Mouse (Mus musculus) kidney, adult 9 months (tissue): ENCODE measurements around the gene Rbfox2.
A peak's percentile ranks its signal among the peaks of the same experiment; 100 is the strongest.
"Not testable (repeated sequence)": the region's sequence is repeated elsewhere in the genome, so short reads cannot be mapped to it uniquely, and the experiment has no call there.

Source experiments
- DNase-seq: peaks from one replicate; pipeline ENCODE4 v3.0.0; 2022

Rbfox2 gene

DNA sequence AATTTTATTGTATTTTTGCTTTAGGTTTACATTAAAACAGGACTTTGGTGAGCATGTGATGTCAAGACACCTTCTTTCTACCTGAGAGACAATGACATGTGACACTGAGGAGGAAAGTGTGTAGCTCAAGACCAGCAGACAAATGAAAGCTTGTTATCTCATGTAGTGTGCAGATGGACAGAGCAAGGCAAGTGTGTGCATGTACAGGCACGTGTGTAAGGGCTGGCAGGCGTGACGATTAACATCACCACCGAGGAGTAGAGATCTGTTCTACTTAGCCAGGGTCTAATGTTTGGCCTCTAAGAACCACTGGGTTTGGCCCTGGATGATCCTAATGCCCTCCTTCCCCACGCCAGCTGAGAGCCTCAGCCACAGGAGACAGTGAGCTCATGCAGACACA is 216.3 kb downstream of the Rbfox2 start:
- DNase-seq = no peak

DNA sequence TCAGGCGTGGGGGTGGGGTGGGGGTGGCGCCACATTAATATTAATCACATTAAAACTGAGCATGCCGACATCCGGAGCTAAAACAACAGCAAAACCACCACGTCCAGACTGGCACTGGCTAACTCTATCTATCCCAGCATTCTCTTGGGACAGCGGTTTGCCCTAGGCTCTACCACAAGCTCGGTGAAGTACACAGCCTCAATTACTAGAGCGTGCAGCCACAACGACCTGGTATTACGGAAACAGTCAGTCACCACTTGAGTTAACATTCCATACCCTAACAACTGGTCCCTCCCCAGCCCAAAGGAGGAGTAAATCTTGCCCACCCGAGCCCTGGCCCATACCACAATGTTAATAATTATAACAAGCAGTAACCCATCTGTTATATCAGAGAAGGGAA is 217.6 kb downstream of the Rbfox2 start:
- peak; percentile 18 for DNase-seq

DNA sequence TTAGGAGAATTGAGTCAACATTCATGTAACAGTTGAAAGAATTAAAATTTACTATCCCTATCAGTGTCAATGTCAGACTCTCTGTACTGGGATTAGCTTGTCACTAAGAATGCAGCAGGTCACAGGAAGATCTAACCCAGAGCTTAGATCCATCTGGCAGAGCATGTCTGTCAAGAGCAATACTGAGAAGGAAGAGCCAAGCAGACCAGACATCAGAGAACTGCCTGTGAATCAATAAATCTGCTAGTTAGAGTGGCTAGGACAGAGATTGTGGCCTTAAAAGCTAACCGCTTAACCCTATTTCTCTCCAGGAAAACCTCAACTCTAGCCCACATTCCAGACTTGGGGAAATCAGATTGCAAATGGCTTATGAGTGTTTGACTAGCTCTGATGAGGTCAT is 220.3 kb downstream of the Rbfox2 start:
- DNase-seq = no peak

DNA sequence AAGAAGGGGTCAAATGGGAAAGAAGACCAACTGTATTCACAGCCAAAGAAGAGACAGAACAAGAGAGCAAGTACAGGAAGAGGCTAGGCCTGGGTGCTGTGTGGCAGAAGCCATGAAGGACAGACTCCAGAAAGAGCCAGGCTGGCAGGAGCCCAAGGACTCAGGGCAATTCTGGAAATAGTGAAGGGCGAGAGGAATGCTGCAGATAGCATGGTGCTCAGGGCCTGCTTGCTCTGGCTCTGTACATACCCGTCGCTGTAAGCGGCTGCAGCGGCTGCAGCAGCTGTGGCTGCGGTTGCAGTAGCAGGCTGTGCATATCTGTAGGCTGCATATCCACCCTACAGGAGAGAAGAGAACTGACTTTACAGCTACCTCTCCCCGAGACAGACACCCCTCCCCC is 221.0 kb downstream of the Rbfox2 start:
- DNase-seq = peak; percentile 26

DNA sequence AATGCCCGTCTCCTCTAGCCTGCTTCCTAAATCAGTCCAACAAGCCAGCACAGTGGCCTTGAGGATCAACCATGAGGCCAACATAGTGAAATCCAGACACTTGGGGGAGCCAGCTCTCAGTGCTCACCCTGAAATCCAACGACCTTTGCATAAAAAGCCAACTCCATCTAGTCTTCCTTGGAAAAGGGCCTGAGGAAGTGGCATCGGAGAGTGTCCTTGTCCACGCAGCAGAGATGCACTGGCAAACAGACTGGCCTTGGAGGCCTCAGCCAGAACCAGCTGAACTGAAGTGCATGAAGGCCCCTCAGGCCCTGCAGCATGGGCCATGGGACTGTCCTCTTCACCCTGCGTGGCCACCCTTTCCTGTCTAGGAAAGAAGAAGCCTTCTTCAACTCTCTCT is 225.3 kb downstream of the Rbfox2 start:
- DNase-seq = no peak

DNA sequence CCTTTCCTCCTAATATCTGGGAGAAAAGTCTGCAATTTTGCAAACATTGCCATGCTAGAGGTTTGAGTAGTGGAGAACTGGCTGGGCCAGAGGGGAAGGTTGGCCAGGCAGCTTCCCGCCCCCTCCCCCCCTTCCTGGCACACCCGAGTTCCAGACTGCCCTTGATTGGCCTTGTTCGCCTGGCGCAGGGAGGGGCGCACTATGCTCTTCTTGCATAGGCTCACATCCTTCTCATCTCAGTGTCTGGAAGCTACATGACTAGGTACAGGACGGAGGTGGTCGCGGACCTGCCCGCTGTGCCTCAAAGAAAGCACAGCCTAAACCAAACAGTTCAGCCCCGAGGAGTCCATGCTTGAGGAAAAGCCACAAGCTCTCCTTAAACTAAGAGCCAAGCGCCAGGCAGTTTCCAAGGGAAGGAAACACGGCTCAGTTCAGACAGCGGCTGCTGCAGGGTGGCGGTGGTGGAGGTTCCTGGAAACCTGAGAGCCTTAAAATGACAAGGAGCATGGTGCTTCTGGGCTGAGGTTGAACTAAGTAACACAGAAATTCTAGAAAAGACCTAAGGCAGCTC is 226.0 kb downstream of the Rbfox2 start:
- no peak for DNase-seq

DNA sequence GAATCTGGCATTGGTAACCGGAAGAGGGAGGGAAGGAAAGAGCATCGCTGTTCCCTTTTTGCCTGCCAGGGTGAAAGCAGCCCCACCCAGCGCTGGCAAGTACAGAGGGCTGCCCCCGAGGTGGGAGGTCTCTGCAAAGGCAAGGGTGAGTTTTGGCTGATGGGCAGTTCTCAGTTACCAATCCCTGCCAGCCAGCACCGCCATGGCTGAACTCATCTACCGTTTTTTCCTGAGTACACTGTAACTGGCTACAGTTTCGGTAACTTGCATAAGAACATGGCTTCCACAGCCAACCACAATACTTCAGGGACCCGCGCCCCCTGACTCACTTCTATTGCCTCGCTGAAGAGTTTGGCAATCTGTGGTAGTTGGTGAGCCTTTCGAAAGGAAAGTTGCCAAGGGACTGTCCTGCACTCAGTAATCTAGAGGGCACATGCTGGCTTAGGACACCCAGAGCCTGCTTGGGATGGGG is 226.9 kb downstream of the Rbfox2 start:
- DNase-seq = peak; percentile 17

DNA sequence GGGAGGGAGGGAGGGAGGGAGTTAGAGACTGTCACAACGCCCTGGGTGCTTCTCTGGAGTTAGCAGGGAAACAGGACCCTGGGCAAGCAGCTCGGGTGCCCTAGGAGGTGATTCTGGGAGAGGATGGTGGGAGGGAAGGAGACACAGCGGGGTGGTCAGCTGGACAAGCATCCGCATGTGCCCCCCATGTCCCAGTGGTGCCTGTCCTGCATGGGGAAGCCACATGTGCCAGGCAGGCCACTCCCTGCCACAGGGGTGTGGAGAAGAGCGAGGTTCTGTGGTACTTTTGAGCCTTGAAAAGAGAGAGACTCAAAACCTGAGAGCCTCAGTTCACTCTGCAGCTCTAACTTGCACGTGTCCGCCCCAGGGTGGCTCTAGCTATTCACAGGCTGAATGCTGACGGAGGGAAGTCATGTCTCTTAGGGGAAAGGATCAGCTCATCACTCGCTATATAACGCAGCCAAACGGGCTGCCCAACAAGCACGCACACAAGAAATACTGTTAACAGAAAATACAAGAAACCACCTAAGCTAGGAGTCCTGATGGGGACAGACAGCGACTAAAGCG is 227.5 kb downstream of the Rbfox2 start:
- DNase-seq = no peak

DNA sequence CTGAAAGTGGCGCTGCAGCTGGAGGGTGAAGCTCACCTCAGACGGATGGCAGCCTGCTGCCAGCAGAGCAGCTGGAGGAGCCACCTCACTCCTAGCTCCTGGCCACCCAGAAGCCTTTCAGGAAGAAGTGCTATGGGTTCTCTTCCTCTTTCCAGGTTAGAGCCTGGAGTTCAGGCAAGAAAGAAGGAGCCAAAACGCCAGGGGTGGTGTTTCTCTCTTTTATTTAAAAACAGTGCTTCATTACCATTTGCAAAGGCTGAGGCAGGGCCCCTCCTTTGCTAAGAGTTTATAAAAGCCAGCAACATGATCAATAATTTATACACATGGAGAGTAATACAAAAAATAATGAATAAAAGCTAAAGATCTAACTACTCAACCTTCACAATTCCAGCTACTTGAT is 228.0 kb downstream of the Rbfox2 start:
- DNase-seq = no peak

DNA sequence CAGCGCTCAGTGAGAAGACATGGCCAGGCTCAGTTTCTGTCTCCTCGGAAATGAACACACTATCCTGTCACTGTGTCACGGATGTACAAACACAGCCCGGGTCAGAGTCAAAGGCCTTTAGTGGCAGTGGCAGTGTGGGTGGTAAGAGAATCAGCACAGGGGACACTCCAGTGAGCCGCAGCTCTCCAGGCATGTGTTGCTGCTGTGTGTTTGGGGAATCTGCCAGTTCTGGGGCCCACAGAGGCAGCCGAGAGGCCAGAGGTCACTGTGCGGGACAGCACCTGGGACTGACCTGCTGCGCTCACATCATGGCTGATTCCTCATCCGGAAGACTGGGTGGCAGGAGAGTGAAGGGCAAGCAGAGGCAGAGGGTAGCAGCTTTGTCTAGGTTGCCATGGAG is 228.9 kb downstream of the Rbfox2 start:
- DNase-seq = no peak

DNA sequence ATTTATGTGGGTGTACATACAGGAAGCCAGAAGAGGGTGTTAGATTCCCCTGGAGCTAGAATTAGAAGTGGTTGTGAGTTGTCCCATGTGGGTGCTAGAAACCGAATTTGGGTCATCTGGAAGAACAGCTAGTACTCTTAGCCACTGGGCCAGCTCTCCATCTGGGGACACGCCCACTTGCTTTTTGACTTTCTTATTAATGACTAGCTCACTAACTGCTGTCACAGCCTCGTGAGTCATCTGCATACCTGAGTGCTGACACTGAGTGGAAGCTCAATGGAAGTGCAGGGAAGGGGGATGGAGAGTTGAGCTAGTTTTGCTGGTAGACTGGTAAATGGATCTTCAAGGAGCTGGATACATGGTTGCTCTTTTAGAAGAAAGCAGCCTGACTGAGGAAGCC is 230.3 kb downstream of the Rbfox2 start:
- DNase-seq = no peak

DNA sequence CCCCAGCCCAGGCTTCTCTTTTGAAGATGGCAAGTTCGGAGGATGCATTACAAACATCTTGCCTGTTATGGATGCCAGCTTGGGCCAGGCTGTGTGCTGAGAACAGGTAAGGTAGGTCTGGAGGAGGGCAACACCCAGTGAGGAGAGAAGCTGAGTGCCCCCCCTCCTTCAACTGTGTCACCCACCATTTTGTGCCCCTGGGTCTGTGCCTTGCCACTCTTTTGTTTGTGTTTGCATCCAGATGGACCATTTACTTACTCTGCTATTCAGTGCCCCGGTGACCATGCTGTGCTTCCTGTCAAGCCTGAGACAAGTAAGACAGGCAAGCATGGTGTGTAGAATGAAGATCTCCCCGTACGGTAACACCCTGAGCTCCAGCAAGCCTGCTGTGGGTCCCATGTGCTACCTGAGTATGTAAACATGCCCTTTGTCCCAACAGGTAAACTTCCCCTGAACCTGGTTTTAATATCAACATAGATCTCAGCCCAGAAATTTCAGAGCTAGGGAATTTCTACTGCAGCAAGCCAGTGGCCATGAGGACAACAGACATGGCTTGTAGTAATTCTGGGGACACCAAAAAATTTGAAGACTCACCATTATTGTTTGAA is 234.1 kb downstream of the Rbfox2 start:
- no peak for DNase-seq

DNA sequence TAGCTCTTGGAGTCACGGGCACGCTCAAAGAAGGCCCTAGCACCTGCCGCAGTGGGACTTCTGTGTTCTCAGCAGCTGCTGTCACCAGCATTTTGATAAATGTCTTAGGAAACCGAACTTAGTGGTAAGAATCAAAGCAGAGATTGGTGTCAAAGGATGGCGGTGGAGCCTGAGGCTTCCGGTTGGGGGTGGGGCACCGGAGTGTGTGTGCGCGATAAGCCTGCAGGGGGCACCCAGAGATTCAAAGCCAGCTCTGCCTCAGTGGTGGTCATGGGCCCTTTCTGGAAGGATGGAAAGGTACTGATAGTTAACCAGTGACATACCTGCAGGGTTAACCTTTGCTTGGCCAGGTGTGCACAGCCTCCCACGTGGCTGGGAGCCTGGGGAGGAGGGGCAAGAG is 235.3 kb downstream of the Rbfox2 start:
- DNase-seq = no peak

DNA sequence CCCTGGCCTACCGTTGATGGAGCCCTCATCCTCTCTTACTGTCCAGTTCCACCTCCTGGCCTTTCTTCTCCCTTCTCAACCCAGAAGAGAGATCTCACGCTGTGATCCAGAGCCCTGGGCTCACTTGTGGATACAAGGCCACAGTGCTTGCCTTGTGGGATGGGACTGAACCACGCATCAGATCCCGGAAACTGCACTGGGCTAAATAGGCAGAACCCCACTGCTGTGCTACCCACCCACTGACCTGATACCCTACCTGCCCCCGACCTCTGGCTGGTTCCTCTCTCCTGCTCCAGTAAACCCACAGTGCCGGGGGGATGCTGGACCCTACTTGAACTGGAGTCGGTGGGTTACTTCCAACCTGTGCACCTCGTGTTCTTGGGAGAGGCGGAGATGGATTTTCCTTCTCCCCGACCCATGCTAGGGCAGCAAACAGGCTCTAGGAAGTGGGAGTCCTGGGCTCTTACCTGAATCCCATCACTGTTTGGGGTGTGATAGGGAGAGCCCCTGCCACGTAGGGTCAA is 236.0 kb downstream of the Rbfox2 start:
- DNase-seq = no peak

DNA sequence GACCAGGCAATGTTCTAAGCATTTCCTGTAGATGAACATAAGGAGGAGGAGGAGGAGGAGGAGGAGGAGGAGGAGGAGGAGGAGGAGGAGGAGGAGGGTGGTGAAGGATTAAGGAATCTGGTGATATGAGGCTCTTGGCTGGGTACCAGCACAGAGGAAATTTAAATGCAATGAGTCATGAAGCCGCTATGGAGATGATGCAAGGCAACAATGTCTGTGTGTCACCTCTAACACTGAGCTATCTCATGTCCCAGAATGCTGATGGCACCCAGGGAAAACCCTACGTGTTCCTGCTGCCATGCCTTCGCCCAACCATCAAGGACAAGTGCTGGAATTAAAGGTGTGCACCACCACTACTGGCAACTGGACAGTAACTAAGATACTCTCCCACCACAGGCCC is 237.8 kb downstream of the Rbfox2 start:
- no peak for DNase-seq

DNA sequence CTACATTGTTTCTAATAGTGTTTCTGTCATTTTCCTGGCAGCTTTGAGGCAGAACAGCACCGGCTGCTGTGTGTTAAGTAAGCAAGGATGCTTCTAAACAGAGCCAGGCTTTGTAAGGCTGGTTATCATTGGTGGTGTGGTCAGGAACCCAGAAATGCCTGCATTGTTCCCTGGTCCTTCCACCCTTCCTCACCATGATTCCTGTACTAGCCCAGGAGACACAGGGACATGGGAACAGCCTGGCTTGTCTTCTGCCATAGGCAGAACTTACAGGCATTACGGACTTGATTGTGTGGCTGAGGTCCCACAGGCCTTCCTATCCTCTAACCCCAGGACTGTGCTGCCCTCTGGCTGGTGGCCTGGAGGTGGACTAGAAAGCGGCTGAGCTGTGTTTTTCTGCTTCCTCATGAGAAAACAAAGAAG is 238.4 kb downstream of the Rbfox2 start:
- DNase-seq = no peak

DNA sequence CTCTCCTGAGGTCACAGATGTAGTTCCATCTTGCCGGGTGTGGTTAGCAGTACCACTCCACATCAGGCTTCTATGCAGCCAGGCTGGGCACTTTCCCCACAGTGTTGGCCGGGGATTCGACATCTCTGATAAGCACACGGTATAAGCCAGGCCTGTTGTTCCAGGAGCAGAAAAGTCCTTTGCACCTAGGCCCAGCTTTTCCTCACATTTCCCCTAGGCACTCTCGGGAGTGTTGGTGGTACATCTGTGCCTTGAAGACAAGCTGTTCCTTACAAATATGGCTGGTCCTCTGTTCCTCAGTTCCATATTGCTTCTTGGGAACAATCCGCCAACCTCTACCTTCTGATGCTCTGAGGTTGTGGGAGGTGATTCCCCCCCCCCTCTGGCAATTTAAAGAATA is 240.6 kb downstream of the Rbfox2 start:
- DNase-seq = no peak

DNA sequence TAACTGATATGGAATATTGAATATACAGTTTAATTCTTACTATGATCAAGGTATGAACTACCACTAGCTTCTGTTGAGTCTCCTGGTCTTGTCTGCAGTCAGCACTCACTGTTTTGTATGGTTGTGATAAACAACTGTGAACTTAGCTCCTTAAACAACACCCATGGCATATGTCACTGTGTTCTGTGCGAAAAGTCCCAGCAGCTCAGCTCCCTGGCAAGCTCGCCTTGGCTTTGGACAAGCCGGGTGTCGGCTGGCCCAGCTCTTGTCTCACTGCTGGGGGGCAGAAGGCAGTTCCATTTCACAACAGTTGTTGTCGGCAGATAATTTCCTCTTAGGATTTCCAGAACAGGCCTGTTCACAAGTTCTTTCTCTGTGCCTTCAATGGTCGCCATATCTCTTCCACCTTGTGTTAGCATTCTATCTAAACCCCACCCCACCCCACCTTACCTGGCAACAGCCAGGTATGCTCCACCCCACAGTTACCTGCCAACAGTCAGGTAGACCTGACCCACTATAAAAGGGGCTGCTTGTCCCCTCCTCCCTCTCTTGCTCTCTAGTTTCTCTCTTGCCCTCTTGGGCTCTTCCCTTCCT is 241.4 kb downstream of the Rbfox2 start:
- DNase-seq = no peak

DNA sequence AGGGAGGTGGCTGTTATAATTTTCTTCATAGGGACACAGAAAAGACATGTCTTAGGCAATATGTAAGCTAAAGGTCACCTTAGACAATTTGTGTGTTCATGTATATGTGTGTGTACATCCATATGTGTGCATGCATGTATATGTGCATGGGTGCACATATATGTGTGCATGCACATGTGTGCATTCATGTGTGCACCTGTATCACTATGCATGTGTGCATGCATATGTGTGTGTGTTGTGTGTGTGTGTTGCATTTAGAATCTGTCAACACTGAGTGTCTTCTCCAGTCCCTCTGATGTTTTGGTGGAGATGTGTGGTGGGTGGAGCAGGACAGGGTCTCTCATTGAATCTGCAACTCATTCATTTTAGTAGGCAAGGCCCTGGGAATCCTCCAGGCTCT is 244.1 kb downstream of the Rbfox2 start:
- no peak for DNase-seq

DNA sequence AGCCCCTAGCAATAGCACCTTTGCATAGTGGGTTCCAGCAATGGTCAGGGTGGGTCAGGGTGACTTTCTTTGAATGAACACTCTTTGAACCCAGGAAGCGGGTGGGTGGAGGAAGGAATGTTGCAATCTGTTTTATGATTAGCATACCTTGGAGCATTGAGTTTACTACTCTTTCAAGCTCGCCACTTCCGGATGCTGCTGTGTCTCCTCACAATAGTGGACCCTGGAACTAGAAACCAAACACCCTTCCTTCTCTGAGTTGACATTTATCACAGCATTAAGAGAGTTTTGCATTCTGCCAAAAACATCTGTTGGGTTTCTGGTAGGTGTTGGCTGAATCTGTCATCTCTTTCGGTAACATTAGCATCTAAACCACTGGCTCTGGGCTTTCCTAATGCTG is 247.4 kb downstream of the Rbfox2 start:
- not testable (repeated sequence) for DNase-seq

DNA sequence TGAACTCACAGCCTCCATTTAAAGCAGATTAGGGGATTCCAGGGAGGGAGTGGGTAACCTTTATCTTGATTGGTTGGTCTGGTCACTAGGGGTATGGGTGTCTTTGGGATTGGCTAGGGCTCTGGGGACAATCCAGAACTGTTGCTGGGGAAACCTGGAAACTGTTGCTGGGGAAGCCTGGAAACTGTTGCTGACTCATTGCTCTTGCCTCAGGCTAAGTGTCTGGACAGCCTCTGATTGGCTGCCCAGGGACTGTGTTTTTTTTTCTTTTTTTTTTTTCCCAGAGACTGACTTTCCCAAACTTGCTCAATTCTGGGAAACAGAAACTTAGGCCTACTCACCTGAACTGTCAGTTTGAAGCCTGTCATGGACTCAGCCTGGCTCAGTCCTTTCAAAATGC is 248.2 kb downstream of the Rbfox2 start:
- no peak for DNase-seq

DNA sequence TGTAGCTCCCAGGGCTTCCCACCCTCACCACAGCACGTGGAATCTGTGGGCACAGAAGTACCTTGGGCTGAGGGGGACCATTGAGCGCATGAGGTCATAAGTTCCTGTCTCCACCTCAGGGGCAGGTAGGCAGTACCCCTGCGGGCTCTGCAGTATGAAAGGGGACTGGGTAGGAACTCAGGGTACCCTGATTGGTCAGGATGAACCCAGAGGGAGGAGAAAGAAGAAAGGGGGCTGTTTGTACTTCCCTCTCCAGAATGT is 250.1 kb downstream of the Rbfox2 start:
- DNase-seq = no peak

DNA sequence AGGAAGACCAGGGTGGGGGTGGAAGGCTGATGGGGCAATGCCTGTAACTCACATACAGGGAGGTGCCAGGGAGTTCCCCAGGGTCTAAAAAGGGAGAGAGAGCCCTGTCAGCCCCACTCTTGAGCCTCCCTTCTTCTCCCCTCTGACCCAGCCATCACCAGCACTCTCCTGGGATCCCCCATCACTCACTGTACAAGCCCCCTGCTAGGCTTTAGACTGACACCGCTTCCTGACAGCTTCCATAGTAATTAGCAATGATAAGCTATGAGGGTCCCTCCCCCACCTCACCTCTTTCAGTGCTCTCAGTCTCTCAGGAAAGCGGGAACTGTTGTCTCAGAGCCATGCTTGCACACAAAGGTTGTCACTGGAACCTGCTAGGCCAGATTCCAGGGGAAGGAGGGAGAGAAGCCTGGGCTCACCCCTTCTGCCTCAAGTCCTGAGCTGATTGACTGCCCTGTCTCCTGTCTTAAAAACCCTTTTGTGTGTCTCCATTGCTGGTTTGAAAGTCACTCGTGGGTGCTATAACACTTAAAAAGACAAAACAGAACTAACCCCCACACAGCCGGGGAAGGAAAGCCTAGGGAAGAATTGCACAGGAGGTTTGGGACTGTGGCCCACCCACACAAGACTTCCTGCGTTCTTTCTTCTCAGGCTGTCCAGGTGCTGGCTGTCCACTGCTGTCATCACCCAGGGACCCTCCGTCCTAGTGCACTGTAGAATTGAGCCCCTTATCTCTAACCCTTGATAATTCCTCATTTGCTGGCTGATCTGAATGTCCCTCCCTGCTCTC is 250.6 kb downstream of the Rbfox2 start:
- DNase-seq = no peak
